Mouse (Mus musculus): Measurements from ENCODE around the gene Pgr15l. TPM values are rescaled to one million over a fixed set of nuclear protein-coding genes. Genes with fewer than 3 reads are reported as not detected.

Pgr15l gene
- polyA plus RNA-seq (2012; rRNA removed; ENCODE audit: low replicate concordance): not detected in 2 replicates

DNA sequence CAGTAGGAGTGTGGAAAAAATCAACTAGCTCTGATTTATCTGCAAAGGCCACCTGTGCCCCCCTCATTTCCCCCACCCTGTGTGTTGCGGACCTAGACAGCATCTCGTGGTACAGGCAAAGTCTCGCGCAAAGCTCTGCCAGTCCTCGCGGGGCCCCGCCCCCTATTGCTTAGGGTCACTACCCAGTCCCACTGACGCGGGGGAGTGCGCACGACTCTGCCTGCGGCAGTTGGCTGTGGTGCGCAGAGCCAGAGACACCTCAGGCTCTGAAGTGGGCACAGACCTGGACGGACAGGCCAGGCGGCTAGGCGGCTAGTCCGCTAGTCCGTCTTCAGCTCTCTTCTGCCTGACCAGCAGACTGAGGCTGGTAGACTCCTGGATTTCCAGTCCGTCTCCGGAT lies at the start of gene Pgr15l:
Pgr15l (plus strand) TSS at position 228 of the 400 bp plus-strand sequence.

